Mouse (Mus musculus): Measurements from ENCODE around the gene Gm26602.

Gene Gm26602

DNA sequence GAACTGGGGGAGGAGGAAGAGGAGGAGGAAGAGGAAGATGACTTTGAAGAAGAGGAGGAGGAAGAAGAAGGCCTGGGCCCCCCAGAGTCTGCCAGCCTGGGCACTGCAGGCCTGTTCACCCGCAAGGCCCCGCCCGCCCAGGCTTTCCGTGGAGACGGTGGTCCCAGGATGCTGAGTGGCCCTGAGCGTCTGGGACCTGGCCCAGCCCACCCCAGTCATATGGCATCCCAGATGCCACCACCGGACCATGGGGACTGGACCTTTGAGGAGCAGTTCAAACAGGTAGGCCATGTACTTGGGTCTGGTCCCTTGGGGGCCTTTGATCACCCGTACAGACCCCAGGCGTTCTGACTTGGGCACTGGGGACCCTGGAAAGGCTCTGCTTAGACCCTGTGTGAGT lies 21.1 kb downstream of the Gm26602 start:
- DNase-seq (ENCODE audit: low spot score in 2 of 2), result no peak

DNA sequence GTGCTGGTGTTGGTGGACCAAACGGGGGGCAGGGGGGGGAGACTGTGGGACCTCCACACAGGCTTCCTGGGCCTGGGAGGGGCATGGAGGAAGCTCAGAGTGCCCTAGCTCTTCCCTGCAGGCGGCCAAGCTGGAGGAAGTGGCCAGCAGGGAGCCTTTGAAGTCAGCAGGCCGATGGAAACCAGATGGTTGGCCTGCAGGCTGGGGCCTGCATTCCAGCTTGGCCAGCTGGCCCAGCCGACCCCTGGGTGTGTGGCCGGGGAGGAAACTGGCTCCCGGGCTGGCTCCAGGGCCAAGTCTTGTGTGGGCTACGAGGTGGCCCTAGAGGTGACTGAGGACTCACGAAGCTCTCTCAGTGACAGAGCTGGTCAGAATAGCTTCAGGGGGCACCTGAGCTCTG lies 22.1 kb downstream of the Gm26602 start:
- peak; percentile 81 to 82 for DNase-seq (ENCODE audit: low spot score in 2 of 2)

DNA sequence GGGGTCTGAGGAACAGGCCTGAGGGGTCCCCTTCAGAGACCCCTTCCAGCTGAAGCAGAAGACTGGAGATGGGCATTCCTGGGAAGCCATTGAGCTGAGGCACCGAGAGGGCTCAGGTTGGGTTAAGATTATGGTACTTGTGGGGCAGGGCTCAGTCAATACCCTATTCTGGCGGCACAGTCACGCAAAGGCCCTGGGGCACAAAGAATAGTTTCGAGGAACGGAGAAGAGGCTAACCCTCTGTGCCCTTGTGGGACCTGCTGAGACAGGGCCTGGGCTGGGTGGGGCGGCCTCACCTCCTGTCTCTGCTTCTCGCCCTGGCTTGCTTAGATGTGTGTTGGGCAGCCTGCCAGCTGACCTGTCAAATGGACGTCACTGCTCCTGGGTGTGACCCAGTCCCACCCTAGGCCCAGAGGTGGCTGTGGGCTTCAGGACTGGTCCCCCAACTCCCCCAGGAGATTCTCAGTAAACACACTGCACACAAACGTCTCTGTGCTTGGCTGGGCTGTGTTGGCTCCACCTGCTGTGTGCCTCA lies 22.6 kb downstream of the Gm26602 start:
- DNase-seq (ENCODE audit: low spot score in 2 of 2), result no peak

DNA sequence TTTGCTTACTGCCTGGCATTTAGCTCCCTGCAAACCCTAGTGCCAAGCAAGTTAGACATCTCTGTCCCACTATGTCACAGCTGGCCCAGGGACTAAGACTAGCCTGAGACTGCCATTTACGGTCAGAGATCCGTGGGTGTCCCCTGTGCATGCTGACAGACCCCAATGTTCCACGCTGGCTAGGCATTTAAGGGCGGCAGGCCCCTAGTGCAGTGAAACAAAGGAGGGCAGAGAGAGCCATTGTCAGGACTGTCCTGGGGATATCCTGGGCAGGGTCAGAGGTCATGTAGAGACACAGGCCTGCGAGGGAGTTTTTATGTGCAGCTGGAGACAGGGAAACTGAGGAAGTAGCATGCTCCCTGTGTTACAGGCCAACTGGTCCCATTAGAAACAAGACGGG lies 23.2 kb downstream of the Gm26602 start:
- DNase-seq (ENCODE audit: low spot score in 2 of 2), result no peak

DNA sequence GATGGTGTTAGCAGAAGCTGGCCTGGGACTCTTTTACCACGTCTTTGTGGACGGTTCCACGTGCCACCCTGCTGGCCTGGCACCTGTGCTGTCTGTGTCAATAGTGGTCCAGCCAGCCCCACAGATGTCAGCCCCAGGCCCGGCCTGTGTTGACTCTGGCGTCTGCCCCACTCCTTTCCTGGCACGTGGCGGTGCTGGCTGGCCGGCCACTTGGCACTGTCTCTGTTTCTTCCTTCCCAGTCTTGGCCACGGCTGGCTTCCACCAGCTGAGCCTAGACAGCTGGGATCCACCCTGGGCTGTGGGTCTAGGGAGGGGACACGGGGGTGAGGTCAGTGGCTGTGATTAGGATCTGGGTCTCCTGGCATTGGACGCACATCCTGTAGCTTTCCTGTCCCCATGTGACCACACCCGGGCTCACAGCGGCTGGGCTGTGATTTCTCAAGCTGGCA lies 23.6 kb downstream of the Gm26602 start:
- peak; percentile 75 to 78 for DNase-seq (ENCODE audit: low spot score in 2 of 2)

DNA sequence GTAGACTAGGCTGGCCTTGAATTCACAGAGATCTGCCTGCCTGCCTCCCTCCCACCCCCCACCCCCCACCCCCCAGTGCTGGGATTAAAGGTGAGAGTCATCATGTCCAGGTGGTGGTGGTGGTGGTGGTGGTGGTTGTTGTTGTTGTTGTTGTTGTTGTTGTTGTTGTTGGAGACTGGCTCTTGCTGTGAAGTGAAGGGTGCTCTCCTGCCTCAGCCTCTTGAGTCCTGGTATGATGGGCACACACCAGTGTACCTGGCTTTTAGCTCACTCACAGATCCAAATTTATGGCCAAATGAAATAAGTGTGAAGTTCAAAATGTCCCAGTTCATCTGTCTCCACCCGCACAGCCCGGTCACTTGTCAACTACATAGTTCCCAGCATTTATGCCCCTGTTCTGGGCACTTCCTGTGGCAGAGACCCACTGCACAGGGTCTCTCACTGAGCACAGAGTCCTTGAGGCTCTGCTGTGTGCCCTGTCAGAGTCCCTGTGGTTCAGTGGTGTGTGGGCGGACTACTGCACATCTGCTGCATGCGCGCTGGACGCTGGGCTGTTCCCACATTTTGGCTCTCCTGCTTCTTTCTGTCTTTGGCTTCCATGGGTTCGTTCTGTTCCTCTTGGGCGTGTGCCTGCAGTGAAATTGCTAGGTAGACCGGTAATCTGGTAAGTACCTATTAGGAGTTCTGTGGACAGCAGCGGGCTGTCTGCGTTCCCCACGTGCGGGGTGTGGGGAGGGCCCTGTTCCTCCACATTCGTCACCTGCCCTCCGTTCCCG lies 24.3 kb downstream of the Gm26602 start:
- DNase-seq (ENCODE audit: low spot score in 2 of 2), result no peak

DNA sequence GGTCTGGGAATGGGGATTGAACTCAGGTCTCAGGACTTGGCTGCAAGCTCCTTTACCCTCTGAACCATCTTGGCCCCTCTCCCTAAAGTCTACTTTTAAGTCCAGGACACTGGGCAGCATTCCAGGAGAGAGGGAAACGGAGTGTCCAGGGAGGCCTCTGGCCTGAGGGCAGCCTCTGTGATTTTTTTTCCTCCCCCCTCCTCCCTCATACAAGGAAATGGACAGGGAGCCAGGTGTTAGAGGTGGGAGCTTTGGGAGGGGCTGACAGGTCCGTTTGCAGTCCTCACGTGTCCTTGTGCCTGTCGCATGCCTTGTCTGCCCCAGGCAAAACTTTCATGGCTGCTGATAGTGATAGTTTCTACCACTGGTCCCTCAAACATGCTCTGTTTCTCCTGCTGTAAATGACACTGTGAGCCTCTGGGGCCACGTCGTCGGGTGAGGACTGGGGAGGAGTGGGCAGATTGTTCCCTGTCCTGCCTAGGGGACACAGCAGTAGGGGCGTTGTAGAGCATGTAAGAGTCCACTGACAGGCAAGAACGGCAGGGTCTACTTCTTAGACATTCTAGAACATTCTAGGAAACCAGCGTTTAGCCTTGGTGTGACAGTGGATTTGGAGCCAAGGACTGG lies 25.7 kb downstream of the Gm26602 start:
- no peak for DNase-seq (ENCODE audit: low spot score in 2 of 2)

DNA sequence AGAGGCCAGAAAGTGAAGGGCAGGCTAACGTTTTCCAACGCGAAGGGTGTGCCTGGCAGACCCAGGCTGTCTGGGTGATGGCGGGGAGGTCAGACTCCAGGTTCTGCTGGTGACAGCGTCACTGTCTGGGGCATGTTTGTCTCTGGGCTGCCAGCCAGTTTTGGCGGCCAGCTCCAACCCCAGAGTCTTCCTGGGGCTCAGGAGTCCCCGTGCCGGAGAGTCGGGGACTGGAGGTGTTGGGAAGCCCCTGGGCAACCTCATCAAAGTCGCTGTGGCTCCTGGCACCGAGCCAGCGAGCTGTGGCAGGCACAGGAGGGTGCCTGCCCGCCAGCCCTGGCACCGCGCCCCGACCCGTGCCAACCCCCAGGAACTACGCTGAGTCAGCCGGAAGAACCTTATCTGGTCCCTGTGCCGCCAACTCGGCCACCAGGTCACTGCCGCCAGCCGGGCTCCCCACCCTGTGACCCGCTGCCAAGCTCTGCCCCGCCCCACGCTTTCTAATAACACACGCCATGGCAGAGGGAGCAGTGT lies 26.3 kb downstream of the Gm26602 start:
- DNase-seq (ENCODE audit: low spot score in 2 of 2), result peak; percentile 78

DNA sequence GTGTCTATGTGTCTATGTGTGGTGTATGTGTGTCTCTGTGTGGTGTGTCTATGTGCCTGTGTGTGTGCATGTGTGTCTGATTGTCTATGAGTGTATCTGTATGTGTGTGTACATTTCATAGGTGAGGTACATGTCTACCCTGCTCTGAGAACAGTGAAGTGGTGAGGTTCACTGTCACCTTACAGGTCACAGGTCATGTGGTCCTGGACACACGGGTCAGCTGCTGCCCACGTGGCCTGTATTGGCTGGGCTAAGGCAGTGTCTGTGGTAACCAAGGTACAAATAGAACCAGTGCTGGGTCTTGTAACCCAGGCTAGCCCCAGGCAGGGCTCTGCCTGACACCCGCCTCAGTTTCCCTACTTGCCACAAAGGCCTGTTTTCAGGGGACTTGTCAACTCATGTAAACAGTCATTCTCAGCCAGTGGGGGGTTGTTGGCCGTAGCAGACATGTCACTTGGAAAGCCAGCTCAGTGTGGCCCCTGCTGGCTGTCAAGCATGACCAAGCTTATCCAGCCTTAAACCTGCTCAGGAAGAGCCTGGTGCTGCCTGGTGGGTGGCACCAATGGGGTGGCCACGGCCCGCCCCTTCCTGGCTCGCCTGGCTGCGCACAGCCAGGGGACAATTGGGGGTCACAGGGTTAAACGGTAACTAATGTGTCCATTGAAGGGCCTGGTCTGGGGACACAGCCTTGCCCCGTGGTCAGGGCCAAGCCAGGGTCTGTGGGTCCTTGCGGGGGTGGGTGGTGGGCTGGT lies 27.3 kb downstream of the Gm26602 start:
- DNase-seq (ENCODE audit: low spot score in 2 of 2), result no peak

DNA sequence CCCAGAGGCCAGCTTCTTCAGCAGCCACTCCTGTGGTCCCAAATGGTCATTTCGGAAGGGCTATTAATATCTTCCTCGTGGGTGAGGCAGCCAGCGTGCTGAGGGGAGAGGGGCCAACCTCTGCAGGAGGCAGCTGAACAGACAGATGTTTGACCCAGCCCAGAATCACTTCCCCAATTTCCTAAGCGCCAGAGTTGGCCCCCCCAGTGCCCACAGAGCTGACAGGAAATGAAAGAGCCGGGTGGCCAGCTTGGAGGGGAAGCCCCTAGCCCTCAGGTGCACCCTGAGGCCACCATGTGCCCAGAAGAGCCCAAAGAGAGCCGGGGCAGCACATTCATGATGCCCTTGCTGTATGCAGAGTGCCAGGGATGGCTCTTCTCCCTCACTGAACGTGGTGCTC lies 30.1 kb downstream of the Gm26602 start:
- DNase-seq (ENCODE audit: low spot score in 2 of 2), result no peak

DNA sequence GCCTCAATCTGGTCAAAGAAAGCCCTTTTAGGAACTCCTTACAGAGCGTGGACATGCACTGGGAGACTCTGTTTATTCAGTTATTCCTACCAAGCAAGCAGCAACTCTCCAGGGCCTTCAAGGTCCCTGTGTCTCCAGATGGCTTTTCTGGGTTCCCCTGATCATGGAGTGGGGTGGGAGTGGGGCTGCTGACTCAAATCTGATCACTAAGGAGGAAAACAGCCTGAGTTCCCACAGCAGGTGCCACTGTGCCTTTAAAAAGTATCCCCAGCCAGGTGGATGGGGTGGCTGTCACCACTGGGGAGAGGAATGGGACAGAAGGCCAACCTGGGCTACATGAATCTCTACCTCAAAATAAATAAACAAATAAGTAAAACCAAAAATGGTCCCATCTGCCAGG lies 32.3 kb downstream of the Gm26602 start:
- no peak for DNase-seq (ENCODE audit: low spot score in 2 of 2)

DNA sequence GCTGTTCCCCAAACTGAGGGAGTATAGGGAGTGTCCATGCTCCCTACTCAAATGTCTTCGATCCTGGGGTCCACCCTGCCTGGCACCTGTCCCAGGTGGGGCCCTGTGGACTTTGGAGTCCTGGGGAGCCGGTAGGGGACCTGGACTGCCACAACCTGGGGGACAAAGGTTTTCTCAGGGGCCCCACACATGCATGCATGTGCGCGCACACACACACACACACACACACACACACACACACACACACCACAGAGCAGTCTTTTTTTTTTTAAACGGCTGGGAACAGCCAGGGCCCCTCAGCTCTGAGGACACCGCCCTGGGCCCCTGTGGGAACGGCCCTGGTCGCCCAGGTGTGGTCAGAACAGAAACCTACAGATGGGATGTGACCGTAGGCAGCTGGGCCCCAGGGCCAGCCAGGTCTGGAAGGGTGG lies 32.8 kb downstream of the Gm26602 start:
- DNase-seq (ENCODE audit: low spot score in 2 of 2), result no peak

DNA sequence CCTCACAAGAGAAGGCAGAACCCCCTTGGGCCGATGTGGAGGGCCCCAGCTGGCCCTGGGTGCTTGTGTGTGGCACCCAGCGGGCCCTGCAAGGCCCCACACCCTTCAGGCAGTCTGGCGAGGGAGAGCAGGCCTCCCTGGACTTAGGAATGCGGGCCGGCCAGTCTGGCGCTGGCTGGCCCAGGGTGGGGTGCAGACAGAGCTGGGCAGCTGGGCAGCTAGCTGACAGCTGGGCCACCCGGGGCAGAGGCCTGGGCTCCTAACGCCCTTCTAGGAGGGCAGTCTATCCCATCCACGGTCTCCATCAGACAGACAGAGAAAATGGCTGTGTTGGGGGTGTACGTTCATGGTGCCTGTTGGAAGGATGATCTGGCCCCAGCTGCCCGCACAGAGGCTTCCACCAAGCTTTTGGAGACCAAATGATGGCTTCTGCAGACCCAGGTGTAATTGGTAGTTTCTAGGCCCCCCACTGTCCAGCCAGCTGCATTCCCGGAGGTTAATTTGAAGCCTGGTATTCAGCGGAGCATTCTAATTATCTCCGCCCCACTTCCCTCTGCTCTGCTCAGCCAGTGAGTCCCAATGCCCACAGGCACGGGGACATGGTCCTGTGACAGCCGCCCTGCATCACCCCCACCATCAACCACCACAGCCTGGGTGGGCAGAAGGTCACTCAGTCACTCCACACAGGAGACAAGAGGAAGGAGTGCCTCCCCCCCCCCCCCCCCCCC lies 35.0 kb downstream of the Gm26602 start:
- DNase-seq (ENCODE audit: low spot score in 2 of 2), result peak in 1 of 2 experiments; percentile 53

DNA sequence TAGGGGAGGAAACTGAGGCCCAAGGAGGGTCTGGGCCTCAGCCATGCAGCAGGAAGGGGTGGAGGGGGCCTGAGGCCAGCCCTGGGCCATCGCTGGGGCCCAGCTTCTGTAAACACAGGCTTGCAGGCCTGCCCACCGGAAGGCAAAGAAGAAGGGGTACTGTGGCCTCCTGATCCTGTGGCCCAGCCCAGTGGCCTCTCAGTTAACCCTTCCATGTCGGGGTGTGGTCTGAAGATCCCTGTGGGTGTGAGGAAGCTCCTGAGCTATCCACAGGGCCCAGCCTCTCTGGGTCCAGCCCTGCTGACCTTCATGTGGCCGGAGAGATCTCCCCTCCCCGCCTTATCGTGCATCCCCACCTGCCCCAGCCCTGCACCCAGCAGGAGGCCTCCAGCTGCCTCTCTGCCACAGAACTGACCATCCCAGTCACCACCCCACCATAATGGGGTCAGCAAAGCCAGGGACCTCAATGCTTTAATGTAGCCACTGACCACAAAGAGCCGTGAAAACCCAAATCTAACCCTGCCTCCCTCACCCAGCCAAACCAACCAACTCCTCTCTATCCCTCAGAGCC lies 36.2 kb downstream of the Gm26602 start:
- no peak for DNase-seq (ENCODE audit: low spot score in 2 of 2)

DNA sequence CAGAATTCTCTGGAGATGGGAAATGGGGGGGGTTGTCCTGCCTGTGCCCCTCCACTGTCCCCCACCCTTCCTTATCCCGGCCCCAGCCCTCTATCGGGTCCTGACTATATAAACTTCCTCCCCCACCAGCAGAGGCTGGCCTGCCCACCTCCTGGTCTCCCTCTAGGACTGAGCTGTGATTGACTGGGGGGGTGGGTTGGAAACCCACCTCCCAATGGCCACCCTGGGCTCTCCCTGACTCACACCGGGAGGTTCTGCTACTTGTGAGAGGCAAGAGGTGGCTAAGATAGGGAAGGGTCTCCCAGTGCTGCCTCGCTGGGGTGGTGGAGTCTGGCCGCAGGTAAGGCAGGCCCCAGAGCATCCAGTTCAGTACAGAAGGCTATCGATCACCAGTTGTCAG lies 36.8 kb downstream of the Gm26602 start:
- DNase-seq (ENCODE audit: low spot score in 2 of 2), result no peak

DNA sequence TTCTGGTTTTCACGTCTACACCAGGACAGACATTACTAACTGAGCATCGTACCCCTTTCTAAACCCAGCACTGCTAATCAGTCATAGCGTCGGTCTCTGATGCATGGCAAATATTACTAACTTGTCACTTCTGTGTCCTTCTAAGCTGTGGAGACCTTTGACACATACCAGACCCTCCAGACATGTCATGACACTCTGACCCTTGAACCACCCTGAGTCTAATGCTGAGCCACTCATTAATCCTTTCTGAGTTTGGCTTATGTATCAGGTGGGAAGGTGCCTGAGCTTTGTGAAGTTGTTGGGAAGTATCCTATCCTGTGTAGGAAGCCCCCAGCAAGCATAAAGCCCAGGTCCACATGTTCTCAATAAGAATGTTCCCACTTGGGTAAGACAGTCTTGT lies 39.2 kb downstream of the Gm26602 start:
- no peak for DNase-seq (ENCODE audit: low spot score in 2 of 2)

DNA sequence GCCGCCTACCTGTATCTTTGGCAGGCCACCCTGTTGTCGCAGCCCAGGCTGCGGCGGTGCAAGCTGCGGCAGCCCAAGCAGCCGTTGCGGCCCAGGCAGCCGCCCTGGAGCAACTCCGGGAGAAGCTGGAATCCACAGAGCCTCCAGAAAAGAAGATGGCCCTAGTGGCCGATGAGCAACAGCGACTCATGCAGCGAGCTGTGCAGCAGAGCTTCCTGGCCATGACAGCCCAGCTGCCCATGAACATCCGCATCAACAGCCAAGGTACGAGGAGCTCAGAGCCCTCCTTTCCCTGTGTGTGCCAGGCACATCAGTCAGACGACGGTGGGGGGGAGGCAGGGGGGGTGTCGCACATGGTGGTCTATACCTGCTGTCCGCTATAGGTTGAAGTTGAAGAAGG lies 40.0 kb downstream of the Gm26602 start:
- no peak for DNase-seq (ENCODE audit: low spot score in 2 of 2)

DNA sequence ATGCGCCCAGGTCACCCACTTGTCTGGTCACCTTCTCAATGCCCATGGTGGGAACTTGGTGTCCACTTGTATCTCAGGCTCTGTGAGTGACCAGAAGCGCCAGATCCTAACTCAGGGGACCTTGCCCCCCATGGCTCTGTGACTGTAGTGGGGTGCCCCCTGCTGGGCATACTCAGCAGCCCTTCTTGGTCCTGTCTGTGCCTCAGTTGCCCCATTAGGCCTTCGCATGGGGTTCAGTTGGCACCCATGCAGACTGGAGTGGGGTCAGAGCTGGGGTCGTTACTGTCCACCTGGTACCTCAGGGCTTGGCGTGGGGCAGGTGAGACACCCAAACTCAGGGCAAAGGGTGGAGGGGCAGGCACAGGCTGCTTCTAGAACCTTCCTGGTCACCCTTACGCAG lies 43.3 kb downstream of the Gm26602 start:
- no peak for DNase-seq (ENCODE audit: low spot score in 2 of 2)

DNA sequence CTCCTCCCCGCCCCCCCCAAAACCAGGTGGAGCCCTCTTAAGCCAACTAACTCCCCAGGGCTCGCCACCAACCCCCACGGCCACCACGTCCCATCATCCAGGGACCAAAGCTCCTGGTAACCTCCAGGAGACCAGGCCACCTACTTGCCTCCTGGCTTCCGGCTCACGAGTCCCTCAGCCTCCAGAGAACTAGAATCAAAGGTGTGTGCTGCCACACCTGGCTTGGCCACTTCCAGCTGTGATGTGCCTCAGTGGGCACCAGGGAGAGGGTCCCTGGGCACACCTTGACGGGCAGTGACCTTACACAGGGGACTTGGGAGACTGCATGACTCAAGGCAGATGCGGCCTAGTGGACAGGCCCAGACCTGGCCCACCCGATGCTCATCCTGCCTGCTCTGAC lies 45.0 kb downstream of the Gm26602 start:
- no peak for DNase-seq (ENCODE audit: low spot score in 2 of 2)

DNA sequence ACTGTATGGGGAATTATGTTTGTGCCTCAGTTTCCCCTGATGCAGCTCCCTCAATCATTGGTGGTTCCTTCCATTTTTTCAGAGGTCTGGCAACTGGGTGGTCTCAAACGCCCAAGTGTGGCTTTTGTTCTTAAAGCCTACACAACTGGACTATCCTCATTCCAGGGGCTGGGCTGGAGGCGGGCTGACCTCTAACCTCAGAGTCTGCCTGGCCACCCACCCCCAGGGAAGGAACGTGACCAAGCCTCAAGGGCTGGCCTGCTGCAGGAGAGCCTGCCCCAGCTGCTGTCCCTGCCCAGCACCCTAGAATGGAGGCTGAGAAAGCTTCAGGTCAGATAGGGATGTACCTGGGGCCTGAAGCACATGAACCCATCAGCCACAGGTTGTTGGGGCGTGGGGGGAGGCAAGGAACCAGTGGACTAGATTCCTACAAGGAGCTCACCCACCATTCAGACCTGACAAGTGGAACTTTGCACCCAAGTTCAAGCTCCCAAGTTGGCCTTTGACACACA lies 46.0 kb downstream of the Gm26602 start:
- no peak for DNase-seq (ENCODE audit: low spot score in 2 of 2)
